Mouse (Mus musculus): Measurements from ENCODE around the gene Crybb2.
"Not testable (repeated sequence)": the region's sequence is repeated elsewhere in the genome, so short reads cannot be mapped to it uniquely, and the experiment has no call there.

The Crybb2 gene

DNA sequence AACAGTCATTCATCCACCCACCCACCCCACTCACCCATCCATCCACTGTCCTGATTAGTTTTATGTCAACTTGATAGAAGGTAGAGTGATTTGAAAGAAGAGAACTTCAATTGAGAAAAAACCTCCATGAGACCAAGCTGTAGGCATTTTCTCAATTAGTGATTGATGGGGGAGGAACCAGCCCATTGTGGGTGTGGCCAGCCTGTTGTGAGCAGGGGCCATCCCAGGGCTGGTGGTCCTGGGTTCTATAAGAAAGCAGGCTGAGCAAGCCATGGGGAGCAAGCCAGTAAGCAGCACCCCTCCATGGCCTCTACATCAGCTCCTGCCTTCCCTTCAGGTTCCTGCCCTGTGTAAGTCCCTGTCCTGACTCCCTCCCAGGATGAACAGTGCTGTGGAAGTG is at the start of gene Crybb2:
Gene Crybb2 (minus strand): TSS at position 101 of the 400 bp plus-strand sequence.
- DNase-seq (ENCODE audit: extremely low read depth, insufficient read length, low spot score), result no peak

DNA sequence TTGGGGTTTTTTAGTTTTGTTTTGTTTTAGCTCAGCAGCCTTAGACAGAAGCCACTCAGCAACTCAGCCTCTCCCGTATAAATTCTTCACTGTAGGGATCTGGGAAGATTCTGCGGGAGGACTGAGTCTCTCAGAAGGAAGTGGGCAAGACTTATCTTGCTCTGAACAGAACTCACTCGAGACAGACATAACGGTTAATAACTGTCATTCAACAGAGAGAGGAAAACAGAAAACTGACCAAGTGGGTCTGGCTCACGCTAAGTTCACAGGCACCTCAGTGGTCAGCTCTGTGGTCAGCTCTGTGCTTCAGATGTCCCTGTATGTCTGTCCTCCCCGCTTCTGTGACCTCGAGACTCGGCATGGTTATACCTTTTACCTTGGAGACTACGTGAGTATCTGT is 49.4 kb upstream of the Crybb2 start:
- no peak for DNase-seq (ENCODE audit: extremely low read depth, insufficient read length, low spot score)

DNA sequence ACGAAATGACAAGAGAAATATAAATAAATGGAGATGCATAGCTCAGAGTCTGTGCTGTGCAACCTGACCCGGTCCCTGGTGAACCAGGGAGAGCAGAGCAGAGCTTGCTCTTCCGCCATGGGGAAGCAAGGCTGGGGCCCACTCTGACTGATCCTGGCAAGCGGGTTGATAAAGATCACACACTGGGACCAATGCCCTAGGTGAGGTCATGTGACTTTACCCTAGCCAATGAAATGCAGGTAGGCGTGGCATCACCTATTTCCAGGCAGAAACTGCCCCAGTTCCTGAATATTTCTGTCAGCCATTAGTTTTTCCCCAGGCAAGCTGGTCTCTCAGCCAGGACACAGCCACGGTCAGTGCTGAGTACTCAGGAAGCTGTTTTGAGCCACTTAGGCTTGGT is 48.8 kb upstream of the Crybb2 start:
- no peak for DNase-seq (ENCODE audit: extremely low read depth, insufficient read length, low spot score)

DNA sequence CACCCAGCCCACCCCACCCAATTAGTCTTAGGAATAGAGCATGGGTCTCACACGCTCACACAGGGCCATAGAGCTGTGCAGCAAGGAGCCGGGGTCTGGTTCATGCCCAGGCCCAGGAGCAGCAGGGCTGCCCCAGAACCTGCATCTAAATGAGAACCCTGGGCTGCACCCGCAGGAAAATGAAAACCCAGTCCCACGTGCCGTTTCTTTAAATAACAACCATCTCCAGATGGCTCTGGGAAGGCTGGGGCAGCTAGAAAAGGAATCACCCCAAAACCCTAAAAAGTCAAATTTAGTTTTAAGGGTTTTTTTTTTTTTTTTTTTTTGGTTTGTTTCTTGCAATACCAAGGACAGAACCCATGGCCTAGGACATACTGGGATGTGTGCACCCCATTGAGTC is 47.4 kb upstream of the Crybb2 start:
- DNase-seq (ENCODE audit: extremely low read depth, insufficient read length, low spot score), result no peak

DNA sequence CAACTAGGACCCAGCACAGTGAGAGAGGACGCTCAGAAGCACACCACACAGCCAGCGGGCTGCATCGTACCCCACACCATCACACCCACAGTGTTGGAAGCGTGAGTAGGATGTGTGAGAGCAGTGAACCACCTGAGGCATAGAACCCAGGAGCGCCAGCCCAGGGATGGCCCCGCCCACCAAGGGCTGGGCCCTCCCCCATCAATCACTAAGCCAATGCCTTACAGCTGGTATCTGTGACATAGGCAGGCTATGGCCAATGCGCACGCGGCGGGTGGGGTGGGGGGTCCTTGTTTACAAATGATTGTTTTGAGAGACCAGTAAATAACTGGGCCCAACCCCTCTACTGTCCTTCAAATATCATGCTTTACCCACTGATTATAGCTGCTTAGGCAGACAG is 46.0 kb upstream of the Crybb2 start:
- DNase-seq (ENCODE audit: extremely low read depth, insufficient read length, low spot score), result no peak

DNA sequence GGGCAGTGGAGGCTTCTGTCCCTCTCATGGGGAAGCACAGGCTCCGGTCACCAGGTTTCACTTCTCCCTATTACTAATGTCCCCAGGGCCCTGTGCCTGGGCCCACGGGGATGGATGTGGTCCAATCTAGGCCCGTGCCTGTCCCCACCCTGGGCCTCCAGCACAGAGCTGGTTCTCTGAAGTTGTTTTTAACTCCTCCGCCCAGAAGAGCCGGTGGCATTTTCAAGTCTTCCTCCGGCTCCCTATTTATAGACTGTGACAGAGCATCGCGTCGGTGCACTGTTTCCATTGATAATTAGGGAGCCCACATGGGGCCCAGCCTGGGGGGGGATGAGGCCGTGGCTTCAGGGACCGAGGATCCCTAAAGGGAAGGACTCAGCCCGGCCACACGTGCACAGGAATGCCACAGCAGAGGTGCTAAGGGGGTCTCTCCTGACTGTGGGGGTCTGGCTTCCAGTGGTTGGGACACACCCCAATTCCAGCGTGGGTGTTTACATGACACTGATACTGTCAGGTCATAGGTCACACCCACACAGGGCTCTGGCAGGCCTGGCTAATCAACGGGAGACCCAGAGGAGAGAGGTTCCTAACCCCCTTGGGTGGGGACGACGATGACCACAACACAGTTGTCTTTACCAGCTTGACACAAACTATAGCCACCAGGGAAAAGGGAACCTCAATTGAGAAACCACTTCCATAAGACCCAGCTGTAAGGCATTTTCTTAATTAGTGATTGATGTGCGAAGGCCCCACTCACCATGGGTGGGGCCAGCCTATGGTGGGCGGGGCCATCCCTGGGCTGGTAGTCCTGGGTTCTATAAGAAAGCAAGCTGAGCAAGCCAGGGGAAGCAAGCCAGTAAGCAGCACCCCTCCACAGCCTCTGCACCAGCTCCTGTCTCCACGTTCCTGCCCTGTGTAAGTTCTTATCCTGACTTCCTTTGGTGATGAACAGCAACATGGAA is 44.6 kb upstream of the Crybb2 start:
- no peak for DNase-seq (ENCODE audit: extremely low read depth, insufficient read length, low spot score)

DNA sequence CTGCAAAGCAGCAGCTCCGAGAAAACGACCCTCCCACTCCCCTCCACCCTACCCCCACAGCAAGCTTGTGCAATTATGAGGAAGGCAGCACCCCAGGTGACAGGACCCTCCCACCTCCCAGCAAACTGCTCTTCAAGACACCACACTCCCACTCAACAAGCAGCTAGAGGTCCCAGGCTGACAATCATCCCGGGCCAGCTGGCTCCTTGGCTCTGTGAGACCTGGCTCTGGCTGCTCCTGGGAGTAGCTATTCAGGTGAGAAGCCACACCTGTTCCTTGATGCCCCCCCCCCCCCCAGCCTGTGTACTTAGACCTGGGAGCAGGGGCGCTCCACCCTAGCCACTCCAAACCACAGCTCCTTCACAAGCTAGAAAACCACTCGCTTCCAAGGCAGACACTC is 43.2 kb upstream of the Crybb2 start:
- no peak for DNase-seq (ENCODE audit: extremely low read depth, insufficient read length, low spot score)

DNA sequence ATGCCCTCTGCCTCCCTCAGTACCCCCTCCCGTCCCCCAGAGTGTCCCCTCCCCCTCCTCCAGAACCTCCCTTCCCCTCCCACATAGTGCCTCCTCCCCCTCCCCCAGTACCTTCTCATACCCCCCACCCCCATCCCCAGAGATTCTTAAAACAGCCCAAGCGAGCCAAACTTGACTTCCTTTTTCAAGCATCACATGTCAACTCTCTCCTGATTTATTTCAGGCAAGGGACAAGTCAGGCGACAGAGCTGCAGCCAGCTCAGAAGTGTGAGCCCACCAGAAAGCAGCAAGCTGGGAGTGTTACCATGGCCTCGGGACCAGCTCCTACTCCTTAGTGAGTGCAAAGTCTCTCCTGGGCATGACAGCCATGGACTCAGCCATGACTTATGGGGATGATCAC is 41.4 kb upstream of the Crybb2 start:
- DNase-seq (ENCODE audit: extremely low read depth, insufficient read length, low spot score), result no peak

DNA sequence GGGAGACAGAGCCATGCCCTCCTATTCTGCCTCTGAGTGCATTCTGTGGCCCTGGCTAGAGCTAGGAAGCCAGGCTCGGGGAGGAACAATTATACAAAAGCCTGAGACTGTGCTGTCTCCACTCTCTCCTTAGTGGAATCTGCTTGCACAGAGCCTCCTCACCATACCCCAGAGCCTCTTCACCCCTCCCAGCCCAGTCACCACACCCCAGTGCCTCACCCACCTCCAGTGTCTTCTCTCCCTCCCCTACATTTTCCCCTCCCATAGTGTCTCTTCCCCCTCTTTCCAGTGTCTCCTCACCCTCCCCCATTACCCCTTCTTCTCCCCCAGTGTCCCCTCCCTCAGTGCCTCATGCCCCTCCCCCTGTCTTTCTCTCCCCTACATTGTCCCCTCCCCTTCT is 41.0 kb upstream of the Crybb2 start:
- no peak for DNase-seq (ENCODE audit: extremely low read depth, insufficient read length, low spot score)

DNA sequence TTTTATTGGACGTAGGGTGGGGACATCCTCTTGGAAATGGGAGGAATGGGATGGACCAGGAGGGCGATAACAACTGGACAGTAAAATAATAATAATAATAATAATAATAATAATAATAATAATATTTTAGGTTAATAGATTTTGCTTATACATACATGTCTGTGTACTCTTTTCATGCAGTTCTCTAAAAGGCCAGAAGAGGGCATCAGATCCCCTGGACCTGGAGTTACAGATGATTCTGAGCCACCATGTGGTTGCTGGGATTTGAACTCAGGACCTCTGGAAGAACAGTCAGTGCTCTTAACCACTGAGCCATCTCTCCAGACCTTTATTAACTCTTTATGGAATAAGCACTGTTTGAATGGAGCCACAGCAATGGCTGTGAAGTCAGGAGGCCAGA is 39.7 kb upstream of the Crybb2 start:
- not testable (repeated sequence) for DNase-seq (ENCODE audit: extremely low read depth, insufficient read length, low spot score)

DNA sequence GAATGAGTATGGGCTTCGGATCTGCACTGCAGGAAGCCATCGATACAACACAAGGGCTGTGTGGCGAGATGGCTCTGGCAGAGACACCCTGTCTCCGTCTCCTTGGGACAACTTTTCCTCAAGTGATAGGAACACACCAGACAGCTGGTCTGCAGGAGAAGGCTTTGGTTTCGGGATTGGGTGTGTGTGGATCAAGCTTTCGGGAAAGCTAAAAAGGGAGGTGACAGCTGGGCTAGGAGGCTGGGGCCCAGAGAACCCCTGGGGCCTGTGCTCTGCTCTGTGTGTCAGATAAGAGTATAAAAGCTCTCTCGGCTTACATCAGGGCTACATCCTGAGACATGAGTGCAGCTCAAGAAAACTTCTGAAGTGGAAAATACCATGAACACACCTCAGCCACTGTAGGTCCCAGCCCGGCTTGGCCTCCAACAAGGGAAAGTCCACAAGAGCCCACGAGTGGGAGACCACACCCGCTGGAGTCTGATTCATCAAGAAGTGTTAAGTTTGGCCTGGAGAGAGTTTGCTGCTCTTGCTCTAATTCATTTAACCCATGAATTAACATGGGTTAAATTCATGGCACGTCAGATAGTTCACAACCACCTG is 38.3 kb upstream of the Crybb2 start:
- no peak for DNase-seq (ENCODE audit: extremely low read depth, insufficient read length, low spot score)

DNA sequence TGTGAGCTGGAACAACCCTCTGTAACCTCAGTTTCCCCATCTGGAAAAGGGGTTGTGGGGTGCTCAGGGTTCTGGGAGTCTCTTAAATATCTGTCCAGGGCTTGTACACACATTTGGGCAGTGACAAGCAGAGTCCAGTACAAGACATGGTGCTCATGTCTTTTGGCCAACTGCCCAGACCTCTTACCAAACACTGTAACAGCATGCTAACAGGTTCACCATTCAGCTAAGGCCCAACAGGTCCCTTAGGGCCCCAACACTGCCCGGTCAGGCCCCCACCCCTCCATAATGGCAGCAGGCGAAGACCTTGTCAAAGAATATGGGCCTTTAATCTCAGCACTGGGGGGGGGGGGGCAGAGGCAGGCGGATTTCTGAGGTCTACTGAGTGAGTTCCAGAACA is 37.8 kb upstream of the Crybb2 start:
- no peak for DNase-seq (ENCODE audit: extremely low read depth, insufficient read length, low spot score)

DNA sequence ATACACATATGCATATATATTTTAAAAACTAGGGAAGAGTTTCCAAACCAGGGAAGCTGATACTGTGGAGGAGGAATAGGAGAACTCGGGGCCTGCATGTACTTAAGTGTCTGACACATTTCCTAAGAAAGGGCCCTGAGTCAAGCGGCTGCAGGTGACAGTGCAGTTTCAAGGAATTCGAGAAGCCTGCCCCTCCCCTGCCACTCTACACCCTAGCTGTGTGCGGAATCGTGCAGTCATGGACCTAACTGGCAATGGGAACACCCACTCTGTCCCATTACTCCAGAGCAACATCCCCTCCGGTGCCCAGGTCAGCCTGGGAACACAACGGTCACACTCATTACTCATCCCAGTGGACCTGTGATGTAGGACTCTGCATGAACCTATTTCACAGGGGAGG is 36.7 kb upstream of the Crybb2 start:
- DNase-seq (ENCODE audit: extremely low read depth, insufficient read length, low spot score), result no peak

DNA sequence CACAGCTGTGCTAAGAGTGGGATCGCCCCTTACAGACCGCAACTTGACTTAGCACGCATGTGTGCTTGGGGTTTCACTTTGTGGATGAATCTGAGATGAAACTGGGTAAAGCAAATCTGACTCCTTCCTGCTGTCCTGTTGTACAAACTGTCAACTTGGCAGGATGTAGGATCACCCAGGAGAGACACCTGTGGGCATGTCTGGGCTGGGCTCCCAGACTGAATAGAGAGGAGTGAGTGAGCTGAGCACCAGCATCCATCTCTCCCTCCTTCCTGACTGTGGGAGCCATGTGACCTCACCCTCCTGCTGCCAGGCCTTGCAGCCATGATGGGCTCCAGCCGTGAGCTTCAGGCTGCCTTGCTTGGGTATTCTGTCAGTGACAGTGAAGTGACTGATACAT is 35.6 kb upstream of the Crybb2 start:
- no peak for DNase-seq (ENCODE audit: extremely low read depth, insufficient read length, low spot score)

DNA sequence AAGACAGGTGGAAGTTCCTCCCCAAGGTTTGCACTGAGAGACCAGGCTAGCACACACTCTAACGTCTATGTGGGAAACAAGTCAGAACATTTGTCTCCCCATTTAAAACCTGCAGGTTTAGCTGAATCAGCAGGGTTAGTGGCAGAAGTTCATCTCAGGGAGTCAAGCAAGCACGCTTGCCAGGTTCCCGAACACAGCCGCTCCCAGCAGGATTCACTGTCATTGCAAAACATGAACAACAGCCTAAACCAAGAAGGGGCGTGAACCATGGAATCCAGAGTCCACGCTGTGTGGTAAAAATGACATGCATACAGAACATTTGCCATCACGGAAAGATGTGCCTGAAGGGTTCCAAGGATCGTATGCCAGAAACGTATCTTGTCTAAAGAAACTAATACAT is 35.1 kb upstream of the Crybb2 start:
- no peak for DNase-seq (ENCODE audit: extremely low read depth, insufficient read length, low spot score)

DNA sequence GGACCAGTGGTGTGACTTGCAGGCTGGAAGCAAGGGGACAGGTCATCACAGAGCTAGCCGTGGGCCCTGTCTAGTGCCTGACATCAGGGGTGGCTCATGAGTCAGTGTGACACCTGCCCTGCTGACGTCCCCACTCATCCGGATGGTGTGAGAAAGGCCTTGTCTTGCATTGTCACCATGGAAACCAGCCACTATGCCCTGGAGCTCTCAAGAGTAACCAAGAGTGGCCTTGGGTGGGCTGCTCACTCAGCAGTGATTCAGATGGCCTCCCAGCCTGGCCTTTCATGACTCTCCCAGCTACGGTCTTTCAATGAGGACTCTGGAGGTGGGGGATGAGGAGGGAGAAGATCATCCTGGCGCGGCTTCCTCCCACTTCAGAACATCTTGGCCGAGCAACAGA is 32.5 kb upstream of the Crybb2 start:
- no peak for DNase-seq (ENCODE audit: extremely low read depth, insufficient read length, low spot score)

DNA sequence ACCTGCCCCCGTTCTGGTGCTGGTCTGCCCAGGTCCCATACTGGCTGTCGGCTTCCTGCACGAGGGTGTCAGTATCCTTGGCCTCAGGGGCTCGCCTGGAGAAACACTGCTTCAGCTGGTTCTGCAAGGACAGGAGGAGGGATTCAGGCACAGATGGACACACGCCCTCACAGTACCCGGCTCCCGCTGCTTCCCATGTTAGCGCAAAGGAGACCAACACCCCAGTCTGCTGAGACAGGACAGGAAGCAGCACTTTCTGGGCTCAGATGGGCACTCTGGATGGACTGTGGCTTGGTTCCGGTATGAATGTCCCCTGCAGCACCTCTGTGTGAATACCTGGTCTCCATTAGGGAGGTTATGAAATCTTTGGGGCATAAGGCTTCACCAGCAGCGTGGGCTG is 31.5 kb upstream of the Crybb2 start:
- DNase-seq (ENCODE audit: extremely low read depth, insufficient read length, low spot score), result no peak

DNA sequence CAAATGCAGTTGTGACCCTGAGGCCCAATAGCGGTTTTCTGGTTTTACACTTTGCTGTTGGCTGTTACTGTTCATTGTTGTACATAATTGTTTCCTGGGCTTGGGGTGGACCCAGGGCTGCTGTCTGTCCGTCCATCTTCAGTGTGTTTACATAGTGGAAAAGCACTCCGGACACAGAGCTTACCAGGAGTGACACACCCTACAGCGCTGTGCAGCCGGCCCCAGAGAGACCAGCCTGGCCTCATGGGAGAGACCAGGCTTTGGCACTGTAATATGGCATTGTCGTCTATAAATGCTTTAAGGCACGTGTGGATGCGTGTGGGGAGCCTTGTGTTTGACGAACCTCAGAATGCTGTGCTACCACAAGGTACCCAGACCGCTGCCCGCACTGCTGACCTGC is 30.5 kb upstream of the Crybb2 start:
- no peak for DNase-seq (ENCODE audit: extremely low read depth, insufficient read length, low spot score)

DNA sequence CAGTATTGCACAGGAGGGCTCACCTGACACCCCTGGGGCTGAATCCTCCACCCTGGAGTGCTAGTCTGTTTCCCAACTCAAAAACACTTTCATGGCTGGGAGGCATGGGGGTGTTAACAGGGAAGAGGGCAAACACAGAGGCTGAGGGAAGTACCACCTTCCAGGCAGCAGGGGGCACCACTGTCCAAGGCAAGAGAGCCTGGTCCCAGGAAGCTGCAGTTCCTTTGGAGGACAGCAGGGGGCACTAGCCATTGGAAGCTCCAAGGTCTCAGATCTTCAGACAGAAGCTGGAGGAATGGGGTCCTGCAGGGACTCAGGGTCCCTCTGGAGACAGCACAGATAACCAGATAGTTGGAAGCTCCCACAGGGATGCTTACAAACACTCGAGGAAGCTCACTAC is 29.6 kb upstream of the Crybb2 start:
- peak; percentile 54 for DNase-seq (ENCODE audit: extremely low read depth, insufficient read length, low spot score)

DNA sequence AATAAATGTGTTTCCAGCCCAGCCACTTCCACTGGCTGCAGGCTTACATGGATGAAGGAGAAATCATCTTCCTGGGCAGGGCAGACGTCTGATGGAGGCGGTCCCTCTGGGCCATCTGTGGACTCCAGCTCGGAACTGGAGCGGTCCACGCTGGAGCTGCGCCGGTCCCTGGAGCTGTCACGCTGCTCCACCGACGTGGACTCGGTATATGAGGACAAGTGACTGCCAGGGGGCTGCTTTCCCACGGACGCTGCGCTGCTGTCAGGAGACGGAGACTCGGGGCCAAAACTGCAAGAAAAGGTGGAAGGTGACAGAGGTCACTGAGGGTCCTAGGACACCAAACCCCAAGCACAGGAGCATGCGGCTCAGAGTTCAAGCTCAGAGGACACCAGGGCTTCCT is 27.6 kb upstream of the Crybb2 start:
- no peak for DNase-seq (ENCODE audit: extremely low read depth, insufficient read length, low spot score)

DNA sequence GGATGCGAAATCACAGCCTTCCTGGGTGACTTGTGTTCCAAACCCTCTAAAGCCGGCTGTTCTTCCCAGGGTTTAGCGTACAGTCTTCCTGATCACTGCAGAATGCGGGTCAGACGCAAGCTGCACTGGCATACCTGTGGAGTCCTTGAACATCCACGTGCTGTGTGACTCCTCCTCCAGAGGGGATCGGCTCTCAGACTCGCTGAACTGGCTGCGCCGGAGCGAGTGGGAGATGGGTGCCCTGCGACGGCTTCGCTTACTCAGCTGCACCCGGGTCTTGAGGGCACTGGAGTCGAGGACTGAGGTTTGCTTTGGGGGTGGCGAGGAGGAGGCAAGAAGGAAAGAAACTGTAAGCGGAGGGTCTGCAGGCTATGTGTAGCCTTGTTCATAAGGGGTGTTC is 25.5 kb upstream of the Crybb2 start:
- DNase-seq (ENCODE audit: extremely low read depth, insufficient read length, low spot score), result no peak

DNA sequence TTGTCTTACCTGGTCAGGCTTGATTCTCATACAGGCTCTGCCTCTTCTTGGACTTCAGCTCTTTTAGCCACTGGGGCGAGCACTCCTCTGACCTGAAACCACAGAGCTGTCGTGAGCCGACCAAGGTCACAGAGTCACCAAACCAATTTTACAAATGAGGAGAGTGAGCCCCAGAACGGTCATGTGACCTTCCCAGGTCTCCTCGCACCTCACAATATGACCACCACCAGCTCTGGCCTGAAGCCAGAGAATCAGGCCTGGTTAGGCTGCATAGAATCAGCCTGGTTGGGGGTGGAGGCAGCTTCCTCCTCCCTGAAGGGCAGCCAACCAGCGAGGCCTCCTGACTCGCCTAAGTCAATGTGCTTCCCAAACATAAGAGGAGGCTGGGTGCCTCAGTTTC is 22.5 kb upstream of the Crybb2 start:
- no peak for DNase-seq (ENCODE audit: extremely low read depth, insufficient read length, low spot score)

Measured in 3134 (cell line).